Mouse (Mus musculus) brain, embryonic 14.5 days (tissue): ENCODE results near the gene Lgi4.

Experiments
- CTCF ChIP-seq: fragments of 200-500 bp; IDR thresholded peaks from 2 replicates; pipeline ENCODE4 v1.5.1; 2012; ENCODE audit warnings: inconsistent platforms, mild to moderate bottlenecking, moderate library complexity, borderline replicate concordance; ENCODE audit not compliant: insufficient read depth, insufficient read length; ENCODE audit errors: extremely low read depth
- POLR2A ChIP-seq: fragments of 200-500 bp; IDR thresholded peaks from 2 replicates; pipeline ENCODE4 v1.6.1; 2012; ENCODE audit warnings: mild to moderate bottlenecking, inconsistent platforms, borderline replicate concordance; ENCODE audit not compliant: poor library complexity, insufficient read depth, insufficient read length, severe bottlenecking; ENCODE audit errors: extremely low read depth

DNA sequence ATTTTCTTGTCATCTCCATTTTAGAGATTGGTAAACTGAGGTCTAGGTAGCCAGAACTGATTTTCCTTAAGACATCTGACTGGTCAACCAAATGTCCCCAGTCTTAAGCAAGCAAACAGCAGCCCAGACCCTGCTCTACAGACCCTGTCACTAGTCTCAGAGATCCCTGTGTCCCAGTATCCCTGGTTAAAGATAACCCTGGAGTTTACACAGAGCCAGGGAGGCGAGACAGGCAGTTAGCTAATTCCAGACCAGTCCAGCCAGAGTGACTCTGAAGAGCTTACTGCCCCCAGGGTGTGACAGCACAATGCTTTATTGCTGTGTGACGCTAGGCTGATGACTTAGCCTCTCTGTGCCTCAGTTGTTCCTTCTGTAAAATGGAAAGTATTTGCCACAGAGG lies 2.1 kb upstream of the Lgi4 start, which contains the start of gene Fxyd1:
- no peak for TF ChIP-seq CTCF
- no peak for TF ChIP-seq POLR2A
